Mouse (Mus musculus): ENCODE measurements at regions not wholly inside any gene's neighbourhood (a gene's known extent, or its start where the extent isn't known, plus 50 kb on each side); places are given as distances from the start of the nearest gene placed in this dataset.

DNA sequence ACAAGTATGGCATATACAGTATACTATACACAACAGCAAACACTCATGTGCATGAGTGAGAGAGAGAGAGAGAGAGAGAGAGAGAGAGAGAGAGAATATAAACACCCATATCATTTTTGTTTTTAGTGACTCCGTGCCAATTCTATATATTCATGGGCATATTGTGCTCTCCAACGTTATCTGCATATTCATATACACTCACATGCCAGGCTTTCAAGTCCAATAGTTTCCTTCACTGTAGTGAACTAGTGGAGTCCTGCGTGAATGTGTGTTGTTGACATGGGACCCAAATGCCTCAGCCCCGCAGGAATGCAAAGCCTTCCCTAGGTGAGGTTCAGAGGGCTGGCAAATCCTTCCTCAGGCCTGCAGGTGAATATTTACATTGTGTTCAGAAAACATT, 53.4 kb upstream of the Nab1 start:
- no peak for DNase-seq (ENCODE audit: low spot score in 2 of 2)

DNA sequence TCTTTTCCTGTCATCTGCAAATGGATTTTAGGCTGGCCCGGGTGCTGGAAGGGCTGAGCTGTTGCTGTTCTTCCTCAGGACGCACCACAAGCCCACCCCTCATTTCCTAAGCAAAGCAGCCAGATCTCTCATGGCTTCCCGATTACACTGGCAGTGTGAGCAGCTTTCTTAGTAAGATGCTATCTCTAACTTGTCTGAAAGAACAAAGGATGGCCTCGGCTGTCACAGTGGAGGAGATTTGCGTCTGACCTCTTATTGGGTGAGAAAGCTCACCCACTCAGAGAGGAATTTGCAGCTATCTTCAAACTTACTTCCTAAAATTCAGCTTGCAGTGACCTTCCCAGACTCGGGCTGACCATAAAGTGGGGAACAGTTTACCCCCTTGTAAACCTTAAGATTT, 64.7 kb upstream of the Nemp2 start:
- DNase-seq (ENCODE audit: low spot score in 2 of 2): no peak

DNA sequence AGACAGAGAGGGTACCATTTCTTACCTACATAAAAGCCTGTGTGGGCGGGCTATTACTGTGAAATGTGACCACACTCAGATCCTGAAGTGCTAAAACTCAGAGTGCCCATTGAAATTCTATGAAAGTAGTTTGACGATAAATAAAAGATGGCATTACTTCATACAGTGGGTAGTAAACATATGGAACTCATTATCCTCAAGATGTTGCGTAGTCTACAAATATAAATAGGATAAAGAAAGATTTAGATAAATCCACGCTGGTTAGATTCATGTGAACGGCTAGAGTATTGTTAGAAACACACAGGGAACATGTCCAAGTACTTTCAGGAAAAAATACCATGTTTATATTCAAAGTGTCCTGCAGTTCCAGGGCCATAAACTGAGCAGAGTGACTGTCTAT, 58.8 kb upstream of the Nemp2 start:
- DNase-seq (ENCODE audit: low spot score in 2 of 2): no peak

DNA sequence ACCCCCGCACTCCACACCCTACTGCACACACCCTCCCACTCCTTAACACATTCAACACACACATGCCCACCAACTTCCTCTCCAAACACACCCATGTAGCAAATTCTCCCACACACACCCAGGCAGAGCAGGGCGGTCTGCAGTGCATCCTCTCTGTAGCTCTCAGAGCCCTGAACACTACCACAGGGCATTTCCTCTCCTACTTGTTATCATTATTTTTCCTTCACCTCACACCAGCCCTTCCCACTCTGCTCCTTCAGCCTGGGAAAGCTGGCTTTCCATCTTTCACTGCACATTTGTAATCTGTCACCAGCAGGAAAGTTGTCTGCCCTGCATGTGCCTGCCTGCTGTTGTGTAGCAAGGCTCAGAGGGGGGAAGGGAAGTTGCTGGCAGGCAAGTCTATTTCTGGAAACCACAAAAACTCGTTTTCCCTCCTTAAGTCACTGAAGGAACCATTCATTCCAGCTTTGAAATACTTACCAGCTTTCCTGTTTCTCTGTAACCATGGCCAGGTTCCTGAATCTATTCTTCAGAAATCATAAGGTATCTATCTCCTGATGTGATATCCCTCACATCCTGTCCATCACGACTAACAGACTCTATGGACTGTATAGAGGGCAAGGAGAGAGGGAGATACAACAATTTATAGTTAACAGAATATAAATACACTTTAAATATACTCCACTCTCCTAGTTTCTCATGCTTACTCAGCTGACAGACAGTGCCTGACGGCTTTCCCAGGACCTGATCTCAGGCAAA, 52.0 kb upstream of the Nemp2 start:
- peak; percentile 40 to 59 for DNase-seq (ENCODE audit: low spot score in 2 of 2)

DNA sequence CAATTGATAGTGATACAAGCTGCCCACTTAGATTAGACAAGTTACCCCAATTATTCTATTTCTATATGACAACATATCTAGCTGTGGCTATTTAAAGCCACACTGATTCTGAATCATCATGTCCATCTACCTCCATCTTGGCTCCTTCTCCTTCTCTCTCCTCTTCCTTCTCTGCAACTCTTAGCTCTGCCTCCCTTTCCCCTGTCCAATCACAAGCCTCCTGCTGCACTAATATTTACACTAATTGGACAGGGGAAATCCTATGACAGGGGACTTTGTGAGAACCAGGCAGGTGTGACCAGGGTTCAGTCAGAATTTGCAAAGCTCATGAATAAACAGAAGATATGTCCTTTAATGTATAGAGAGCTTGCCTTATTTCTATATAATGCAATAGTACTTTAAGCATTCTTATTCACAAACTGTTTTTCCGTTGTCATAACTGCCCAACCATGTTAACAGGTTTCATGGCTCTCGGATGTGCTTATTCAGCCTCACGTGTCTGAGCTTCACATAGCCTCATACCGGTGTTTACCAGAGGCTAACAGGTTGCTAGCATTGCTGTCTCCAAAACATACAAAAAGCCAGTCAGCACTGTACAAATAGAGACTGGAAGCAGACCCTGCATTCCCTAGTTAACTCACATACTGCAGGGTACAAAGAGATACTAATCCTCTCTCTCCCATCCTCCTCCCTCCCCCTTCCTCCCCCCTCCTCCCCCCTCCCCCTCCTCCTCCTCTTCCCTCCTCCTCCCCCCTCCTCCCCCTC, 50.2 kb upstream of the Nemp2 start:
- DNase-seq (ENCODE audit: low spot score in 2 of 2): no peak

Data from frontal cortex, postnatal 36 days (tissue).